Mouse (Mus musculus): ENCODE measurements around the gene Spata1.

GRCm38 (mm10) chr3:146473741-146474140, 25.8 kb downstream of the Spata1 start:
- TF ChIP-seq CTCF (IDR thresholded peaks at IDR 0.05; ENCODE audit: control insufficient read depth, insufficient read depth, low read length) (no peak), POLR2A (IDR thresholded peaks at IDR 0.05; ENCODE audit: borderline replicate concordance, control insufficient read depth, low read depth, low read length) (no peak)

Data from bone marrow, adult 2 months (tissue).